Mouse (Mus musculus) hematopoietic stem cell, adult 5-6 weeks (primary cell): ENCODE results near the gene Tnpo1. TPM values are rescaled to one million over a fixed set of nuclear protein-coding genes. Genes with fewer than 3 reads are reported as not detected.
"Not testable (repeated sequence)": the region's sequence is repeated elsewhere in the genome, so short reads cannot be mapped to it uniquely, and the experiment has no call there.

ENCODE experiments used
- ATAC-seq, 2 experiments: fragments of 125-278 bp in 1 of 2; replicated peaks in 1 of 2; 2 replicates each; pipeline ENCODE4 v1.8.0; 2016 to 2017; ENCODE audit warnings: inconsistent platforms in 2 of 2, mild to moderate bottlenecking in 2 of 2, moderate number of reproducible peaks in 2 of 2, low read depth in 1 of 2, moderate TSS enrichment in 1 of 2; ENCODE audit not compliant: low FRiP score in 2 of 2, poor library complexity in 2 of 2, severe bottlenecking in 2 of 2, insufficient read depth in 1 of 2, low TSS enrichment in 1 of 2
- total RNA-seq: library from RNA; stranded (forward); fragments of 172-1452, 232-1000 nt; gene quantifications from 2 replicates; pipeline ENCODE4 v1.2.3, GENCODE M21; 2017

Tnpo1 gene
- total RNA-seq, 1 experiment from 2014 or later = 125 TPM

- no peak for ATAC-seq
Observed at GRCm38 (mm10) chr13:98868236-98868923, 57.8 kb downstream of the Tnpo1 start.

DNA sequence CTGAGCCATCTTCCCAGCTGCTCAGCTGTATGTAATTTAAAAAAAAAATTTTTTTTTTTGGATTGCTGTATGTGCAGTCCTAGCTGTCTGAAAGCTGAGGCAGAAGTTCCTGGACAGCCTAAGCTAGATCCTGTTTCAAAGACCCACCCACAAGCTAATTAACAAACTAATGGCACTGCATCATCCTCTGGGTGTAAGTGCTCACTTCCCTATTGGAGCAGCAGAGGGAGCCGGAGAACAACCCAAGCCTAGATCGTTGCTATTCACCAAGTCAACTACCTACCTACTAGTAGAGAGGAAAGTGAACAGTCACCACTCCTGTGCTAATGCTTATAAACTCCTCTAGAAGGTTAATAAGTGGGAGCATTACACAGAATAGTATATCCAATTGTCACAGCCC lies 58.4 kb downstream of the Tnpo1 start:
- ATAC-seq = peak; percentile 84 to 85

DNA sequence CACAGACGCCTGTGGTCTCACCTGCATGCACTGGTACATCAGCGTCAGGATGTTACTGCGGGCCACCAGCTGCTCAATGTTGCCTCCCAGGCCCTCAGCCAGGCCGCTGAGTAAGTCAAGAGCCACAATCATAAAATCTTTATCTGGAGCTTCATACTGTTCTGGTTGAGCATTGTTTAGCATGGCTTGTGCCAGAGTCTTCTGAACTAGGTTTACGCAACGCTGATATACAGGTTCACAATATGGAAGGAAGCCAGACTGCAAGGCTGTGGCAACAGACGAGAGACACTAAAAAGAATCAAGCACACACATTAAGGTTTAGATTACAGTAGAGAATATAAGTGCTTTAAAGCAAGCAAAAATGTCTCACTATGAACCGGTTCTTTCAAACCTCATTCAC lies 70.9 kb downstream of the Tnpo1 start:
- ATAC-seq = no peak

GRCm38 (mm10) chr13:98845794-98846193 lies 80.4 kb downstream of the Tnpo1 start:
- no peak for ATAC-seq

- ATAC-seq = no peak
Observed at GRCm38 (mm10) chr13:98836423-98837088, 89.6 kb downstream of the Tnpo1 start.

- no peak for ATAC-seq
Observed at GRCm38 (mm10) chr13:98835740-98836139, 90.4 kb downstream of the Tnpo1 start.

DNA sequence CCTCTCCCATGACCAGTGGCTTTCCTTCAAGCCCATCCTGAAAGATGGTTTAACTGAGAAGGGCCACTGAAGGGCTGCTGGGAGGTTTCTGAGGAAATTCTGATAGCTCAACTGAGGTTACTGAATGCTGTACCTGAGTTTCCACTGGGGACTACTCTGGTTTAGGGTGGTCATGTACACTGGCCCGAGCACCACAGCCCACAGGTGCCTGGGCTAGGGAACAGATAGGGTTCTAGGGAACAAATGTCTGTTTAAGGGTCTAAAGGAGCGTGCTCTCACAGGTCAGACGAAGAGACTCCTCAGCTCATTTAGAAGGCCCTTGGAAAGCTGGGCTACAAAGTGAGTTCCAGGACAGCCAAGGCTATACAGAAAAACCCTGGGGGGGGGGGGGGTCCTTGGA lies 91.5 kb downstream of the Tnpo1 start:
- no peak for ATAC-seq

- no peak for ATAC-seq
Observed at GRCm38 (mm10) chr13:98834199-98834598, 92.0 kb downstream of the Tnpo1 start.

DNA sequence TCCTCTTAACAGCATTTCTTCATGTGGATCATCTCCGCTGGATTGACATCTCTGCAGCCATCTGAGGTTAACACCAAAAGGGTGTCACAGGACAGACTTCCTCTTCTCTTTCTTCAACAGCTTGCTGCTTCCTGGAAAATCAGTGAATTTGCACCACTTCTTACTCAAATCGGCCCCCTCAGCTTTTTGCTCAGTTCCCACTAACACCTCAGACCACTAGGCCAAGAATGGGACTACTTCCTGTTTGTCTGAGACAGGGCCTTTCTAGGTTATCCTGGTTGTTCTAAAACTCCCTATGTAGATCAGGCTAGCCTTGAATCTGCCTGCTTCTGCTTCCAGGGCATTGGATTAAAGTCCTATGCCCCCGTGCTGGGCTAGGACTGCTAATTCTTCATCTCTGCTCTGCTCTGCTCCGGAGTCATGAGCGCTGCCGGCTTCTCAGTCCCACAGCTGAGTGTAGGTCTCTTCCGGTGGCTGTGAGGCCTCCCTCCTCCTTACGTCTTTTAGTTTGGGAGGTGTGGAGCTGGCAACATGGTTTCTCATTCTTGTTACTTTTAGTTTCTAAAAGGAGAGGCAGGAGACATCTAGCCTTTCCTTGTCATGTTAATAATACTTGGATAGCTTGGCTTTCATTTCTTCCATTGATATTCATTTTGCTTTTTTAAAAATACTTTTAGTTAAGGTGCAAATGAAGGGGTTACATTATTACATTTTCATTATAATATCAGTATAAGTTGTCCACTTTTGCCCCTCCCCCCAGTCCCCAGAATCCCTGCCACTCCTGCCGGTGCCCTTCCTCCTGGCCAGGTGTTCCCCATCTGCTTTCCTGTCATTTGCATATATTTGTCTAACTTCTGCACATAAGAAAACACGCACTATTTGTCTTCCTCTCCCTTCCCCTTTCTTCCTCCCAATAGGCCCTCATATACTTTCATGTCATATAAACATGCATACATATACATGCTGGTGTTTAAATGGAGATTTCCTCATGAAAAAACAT lies 93.4 kb downstream of the Tnpo1 start:
- peak; percentile 54 to 75 for ATAC-seq

GRCm38 (mm10) chr13:98829026-98829425 lies 97.2 kb downstream of the Tnpo1 start:
- ATAC-seq = not testable (repeated sequence)

DNA sequence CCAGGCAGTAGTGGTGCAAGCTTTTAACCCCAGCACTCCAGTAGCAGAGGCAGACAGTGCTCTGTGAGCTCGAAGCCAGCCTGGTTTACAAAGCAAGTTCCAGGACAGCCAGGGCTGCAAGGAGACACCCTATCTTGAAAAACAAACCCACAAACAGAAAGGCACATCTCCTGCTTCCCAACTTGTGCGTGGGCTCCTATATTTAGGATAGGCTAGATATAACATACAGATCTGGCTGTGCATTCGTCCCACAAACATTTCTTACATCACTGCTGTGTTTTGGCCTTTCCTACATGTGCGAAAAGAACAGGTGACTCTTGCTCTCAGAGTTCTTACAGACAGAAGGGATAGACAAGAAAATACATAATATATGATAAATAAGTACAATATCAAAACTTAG lies 100.6 kb downstream of the Tnpo1 start:
- no peak for ATAC-seq

GRCm38 (mm10) chr13:98819094-98819493 lies 107.1 kb downstream of the Tnpo1 start:
- no peak for ATAC-seq

DNA sequence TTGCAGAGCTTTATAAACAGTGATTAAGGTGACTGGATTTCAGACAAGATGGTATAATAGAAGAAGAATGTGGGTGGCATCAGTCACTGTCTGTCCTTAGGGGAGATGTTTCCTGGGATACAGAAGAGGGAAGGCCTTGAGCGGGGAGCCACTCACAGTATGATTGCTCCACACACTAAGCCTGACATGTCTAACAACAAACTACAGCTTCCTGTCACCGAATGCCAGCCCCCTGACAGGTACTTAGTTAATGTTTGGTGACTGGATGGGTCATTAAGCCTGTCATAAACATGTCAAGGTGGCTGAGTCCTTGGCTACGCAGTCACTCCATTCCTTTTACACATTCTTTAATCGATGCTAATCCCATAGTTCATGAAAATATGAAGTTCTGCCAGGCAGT lies 108.0 kb downstream of the Tnpo1 start:
- no peak for ATAC-seq

- no peak for ATAC-seq
Observed at GRCm38 (mm10) chr13:98817766-98818165, 108.4 kb downstream of the Tnpo1 start.

DNA sequence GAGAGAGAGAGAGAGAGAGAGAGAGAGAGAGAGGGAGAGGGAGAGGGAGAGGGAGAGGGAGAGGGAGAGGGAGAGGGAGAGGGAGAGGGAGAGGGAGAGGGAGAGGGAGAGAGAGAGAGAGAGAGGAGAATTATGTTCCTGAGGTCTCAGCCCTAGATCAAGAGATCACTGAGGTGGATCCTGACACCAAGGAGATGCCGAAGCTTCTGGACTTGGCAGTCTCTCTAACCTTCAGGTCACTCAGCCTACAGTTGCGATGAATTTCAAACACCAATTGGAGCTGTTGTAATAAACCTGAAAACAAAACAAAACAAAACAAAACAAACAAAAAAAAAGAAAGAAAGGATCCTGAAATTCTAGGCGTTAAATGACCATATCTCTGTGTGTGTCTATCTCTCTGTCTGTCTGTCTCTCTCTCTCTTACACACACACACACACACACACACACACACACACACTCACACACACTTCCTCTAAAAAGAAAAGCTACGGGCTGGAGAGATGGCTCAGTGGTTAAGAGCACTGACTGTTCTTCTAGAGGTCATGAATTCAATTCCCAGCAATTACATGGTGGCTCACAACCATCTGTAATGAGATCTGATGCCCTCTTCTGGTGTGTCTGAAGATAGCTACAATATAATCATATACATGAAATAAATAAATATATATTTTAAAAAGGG lies 109.1 kb downstream of the Tnpo1 start:
- ATAC-seq = not testable (repeated sequence)

DNA sequence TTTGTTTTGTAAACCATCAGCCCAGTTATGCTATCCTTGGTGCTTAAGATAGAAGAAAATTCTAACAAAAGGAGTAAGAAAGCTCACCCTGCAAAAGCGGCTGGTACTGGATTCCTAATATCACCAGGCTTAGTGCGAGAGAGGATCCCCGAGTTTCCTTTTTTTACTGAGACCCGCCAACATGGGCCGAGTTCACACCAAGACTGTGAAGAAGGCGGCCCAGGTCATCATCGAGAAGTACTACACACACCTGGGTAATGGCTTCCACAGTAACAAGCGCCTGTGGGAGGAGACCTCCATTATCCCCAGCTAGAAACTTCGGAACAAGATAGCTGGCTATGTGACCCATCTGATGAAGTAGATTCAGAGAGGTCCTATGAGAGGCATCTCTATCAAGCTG lies 109.6 kb downstream of the Tnpo1 start:
- ATAC-seq = no peak

DNA sequence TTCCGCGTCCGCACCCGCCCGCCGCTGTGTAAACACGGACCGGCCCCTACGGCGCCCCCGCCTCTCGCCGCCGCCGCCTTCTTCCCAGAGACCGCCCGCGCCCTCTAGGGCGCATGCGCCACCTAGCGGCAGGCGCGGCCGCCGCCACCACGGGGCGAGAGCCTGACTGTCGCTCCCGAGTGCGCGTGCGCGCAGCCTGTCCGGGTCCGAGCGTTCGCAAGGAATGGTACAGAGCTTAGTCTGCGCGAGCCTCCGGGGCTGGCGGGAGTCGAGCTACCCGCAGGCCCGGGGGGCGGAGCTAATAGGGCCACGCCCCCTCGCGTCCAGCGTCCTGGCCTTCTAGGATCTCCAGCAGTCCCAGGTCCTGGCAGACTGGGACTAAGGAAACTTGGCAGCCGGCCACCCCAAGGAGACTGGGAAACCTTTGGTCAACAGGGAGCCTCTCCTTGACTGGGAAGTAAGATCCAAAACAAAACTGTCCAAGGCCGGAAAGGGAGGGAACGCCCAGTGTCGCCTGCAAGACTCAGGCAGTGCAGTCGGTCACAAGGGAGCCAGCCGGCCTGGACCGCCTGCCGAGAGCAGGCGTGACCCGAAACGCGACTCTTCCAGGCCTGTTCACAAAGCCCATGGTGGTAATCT lies 110.9 kb downstream of the Tnpo1 start, which contains the start of gene Fcho2:
Gene Fcho2 (minus strand): TSS at position 303 of the 639 bp plus-strand sequence.
- ATAC-seq = peak; percentile 80 to 81
